Mouse (Mus musculus): Measurements from ENCODE around the gene Ndufa11.

The Ndufa11 gene

DNA sequence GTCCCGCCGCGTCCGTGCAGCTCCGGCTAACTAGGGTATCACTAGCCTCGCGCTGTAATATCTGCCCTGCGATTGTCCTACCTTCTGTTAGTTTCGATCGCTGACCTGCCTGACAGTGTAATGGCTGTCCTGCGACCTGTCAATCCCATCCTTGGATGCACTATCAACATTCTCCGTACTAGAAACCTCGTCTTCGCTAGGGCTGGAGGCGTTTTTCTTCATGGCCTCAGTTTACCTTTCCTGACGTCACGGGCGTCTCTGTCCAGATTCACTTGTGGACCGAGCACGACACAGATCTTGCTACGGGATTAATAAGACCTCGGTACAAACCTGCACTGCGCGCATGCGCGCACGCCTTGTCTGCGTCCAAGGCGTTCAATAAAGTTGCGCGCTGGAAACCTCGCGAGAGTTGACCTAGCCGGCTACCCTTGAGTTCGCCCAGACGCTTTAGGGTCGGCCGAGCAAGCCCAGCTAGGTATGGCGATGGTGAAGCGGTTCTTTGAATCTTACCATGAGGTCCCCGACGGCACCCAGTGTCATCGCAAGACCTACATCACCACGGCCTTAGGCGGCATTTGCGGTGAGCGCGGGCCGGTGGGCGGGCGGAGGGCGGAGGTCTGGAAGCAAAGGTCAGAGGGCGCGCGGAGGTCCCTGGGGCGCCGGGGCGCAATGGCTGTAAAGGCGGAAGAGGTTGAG lies at the start of gene Ndufa11, which contains the start of gene Vmac:
TSS of gene Ndufa11 (plus strand) at position 405 of the 696 bp plus-strand sequence.
TSS of gene Vmac (minus strand) at position 660 of the 696 bp plus-strand sequence.
- DNase-seq (ENCODE audit: low spot score) = peak; percentile 98

DNA sequence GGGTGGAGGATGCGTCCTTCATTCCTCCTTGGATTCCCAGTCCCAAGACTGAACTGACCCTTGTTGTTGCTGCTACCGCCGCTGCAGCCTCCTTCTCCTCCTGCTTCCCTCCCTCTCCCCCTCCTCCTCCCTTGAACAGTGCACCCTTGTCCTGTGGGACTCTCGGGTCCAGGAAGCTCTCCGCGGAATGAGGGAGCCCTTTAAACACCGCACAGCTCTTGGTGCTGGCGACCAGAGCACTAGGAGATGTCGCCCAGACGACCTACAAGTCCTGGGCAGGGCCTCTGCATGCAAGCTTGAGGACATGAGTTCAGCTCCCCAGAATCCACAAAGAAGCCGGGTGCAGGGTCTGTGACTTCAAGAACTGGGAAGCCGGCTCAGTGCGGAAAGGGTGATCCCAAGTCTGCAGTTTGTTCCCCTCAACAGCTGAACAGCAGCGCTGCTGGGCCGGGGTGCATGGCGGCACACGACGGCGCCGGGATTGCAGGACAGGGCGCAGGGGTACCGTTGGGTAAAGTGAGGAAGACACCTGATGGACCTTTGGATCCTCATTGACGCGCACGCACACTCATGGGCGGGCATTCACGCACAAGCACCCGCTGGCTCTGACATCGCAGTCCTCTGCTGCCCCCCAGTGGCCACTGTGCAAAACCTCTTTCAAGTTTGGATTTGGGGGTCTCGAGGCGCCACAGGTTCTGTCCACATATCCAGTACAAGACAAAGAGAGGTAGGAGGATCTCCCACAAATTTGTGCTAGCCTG lies 49.0 kb upstream of the Ndufa11 start:
- peak; percentile 71 for DNase-seq (ENCODE audit: low spot score)

DNA sequence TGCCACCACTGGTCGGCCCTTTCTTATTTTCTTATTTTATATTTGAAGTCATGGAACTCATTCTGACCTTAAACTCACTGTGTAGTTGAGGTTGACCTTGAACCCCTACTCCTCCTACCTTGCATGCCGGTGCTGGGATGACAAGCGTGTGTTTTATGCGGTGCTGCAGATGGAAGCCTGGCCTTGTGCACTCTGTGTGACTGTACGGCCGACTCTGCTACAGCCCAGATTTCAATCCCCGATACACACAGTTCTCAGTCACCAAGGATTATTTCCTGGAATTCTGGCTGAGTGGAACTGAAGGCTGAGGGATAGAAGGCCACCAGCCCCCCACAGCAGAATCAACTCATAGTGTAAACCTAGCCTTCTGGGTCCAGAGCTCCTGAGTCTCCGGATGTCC lies 47.8 kb upstream of the Ndufa11 start:
- no peak for DNase-seq (ENCODE audit: low spot score)

DNA sequence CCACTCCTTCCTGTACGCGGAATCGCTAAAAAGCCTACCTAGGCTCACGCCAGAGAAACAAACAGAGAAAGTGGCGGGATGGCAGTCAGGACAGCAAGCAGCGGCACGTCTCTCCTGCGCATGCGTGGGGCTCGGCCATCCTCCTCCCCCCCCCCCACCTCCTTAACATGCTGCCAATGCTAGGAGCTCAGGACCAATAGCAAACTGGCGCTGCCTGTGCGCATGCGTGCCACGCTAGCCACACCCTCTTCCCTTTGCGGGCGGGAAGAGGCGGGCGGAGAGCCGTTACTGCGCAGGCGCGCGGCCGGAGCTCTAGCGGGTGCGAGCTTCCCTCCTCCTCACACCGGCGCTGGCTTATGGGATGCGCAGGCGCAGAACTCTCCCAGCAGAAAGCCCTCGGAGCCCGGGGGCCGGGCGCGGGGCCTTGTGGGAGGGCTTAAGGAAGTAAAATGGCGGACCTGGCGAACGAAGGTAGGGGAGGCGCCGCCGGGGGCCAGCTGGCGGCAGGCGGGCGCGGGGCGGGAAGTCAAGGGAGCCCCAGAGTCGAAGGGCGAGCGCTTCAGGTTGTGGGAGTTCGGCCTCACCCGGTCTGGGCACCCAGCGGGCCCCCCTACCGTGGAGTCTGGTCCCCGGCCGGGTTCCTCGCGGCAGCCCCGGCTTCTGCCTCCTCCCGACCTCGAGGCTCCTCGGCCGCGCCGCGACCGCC lies 44.5 kb upstream of the Ndufa11 start, which contains the start of gene Ranbp3:
TSS of gene Ranbp3 (plus strand) at position 354 of the 706 bp plus-strand sequence.
- DNase-seq (ENCODE audit: low spot score) = peak; percentile 99

GRCm38 (mm10) chr17:56673647-56674416 lies 43.7 kb upstream of the Ndufa11 start:
- DNase-seq (ENCODE audit: low spot score) = no peak

DNA sequence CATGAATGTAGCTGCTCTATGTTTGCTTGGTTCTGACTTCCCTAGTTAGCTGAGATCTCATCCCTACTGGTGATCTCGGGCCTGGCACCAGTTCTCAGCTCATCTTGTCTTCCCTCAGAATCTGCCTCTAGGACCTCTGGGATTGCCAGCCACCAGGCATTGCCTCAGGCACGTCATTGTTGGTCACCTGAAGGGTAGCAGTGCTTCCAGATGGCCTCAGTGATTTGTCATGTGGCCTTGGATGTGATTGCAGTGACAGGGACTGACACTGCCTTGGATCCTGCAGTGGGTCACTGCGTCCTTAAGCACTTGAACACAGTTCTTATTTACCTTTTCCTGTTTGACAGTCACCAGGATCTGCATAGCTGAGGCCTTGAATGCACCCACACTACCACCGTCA lies 35.8 kb upstream of the Ndufa11 start:
- DNase-seq (ENCODE audit: low spot score) = no peak

DNA sequence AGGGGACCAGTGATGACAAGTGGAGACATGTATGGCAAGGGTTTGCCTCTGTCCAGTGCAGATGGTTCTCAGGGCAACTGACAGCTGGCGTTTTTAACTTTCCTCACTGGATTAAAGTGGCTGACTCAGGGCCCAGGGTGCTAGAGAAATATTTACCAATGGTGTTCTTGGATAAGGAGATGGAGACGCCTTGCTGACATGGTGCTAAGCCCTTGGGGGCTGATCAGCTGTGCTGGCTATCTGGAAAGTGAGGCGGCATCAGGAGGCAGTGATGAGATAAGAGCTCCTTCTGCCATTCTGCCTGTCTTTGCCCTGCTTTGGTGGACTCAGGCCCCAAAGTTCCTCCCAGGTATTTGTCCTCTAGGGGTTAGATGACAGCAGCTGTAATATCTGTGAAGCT lies 34.7 kb upstream of the Ndufa11 start:
- DNase-seq (ENCODE audit: low spot score) = peak; percentile 45

GRCm38 (mm10) chr17:56683546-56684140 lies 33.9 kb upstream of the Ndufa11 start:
- no peak for DNase-seq (ENCODE audit: low spot score)

- no peak for DNase-seq (ENCODE audit: low spot score)
Measured at GRCm38 (mm10) chr17:56684649-56685048, 32.9 kb upstream of the Ndufa11 start.

GRCm38 (mm10) chr17:56686801-56687200 lies 30.8 kb upstream of the Ndufa11 start:
- no peak for DNase-seq (ENCODE audit: low spot score)

GRCm38 (mm10) chr17:56688045-56688444 lies 29.5 kb upstream of the Ndufa11 start:
- DNase-seq (ENCODE audit: low spot score) = peak; percentile 72

DNA sequence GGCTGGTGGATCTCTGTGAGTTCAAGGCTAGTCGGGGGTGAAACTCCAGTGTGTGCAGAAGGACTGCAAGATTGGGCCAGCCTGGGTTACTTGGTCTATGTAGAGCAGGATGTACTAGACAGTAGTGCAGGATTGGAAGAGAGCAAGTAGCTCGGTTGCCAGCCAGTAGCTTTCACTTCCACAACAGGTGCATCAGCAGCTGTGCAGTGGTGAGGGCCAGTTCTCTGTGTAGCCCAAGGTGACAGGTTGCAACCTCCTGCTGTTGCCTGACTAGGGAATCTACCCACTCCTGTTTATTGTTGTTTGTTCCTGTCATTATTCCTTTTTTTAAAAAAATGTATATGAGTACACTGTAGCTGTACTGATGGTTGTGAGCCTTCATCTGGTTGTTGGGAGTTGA lies 28.9 kb upstream of the Ndufa11 start:
- DNase-seq (ENCODE audit: low spot score) = no peak

DNA sequence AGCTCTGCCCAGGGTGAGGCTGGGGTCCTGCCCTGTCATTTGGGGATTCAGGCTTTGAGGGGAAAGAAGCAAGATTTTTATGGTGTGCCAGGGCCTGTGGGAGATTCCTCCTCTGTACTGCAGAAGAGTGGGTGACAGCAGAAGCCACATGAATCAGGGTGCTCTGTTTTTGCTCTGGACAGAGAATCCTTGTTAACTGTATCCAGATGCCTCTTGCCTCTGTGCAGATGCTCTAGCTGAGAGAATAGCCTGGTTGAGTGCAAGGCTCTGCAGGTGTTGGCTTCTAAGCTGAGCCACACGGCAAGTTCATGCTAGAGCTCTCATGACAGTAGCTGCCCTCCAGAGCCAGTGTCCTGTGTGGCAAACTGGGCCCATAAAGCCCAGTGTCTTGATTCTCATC lies 24.2 kb upstream of the Ndufa11 start:
- DNase-seq (ENCODE audit: low spot score) = no peak

GRCm38 (mm10) chr17:56693851-56694310 lies 23.7 kb upstream of the Ndufa11 start:
- no peak for DNase-seq (ENCODE audit: low spot score)

GRCm38 (mm10) chr17:56700451-56700850 lies 17.1 kb upstream of the Ndufa11 start:
- DNase-seq (ENCODE audit: low spot score) = no peak

DNA sequence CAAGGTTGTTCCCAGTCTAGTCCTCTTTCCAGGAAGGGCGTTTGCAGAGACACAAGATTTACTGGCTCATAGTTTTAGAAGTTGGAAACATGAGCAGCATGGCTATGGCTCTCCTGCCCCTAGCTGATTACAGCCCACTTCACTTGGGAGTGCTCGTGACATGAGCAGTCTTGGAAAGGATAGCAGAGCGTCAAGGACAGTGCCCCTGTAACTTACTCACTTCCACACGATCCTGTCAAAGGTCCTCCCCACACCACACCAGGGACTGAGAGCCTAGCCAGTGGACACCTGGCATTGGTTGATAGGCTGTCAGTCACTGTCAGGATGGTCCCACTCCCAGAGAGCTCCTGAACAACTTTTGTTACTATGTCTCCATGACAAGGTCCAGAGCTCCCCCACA lies 14.5 kb upstream of the Ndufa11 start:
- no peak for DNase-seq (ENCODE audit: low spot score)

- no peak for DNase-seq (ENCODE audit: low spot score)
Measured at GRCm38 (mm10) chr17:56706515-56706914, 11.1 kb upstream of the Ndufa11 start.

GRCm38 (mm10) chr17:56708692-56709091 lies 8.9 kb upstream of the Ndufa11 start:
- DNase-seq (ENCODE audit: low spot score) = no peak

- DNase-seq (ENCODE audit: low spot score) = no peak
Measured at GRCm38 (mm10) chr17:56709708-56710107, 7.9 kb upstream of the Ndufa11 start.

DNA sequence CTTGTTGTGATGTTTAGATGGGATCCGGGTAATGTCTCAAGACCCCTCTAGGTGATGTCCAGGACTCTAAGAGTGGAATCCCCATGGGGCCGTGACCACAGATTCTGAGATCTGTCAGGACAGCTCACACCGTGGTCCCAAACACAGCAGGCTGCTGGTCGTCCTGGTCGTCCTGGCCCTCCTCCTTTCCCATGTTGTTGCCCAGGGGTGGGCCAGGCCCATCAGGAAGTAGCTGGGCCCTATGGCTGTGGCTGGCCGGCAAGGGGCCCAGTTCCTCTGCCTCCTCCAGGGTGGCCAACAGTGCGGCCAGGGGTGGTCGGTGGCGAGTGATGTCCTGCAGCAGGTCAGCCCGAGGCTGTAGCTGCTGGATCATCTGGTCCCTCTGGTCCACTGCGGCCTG lies 2.2 kb upstream of the Ndufa11 start:
- DNase-seq (ENCODE audit: low spot score) = no peak

- DNase-seq (ENCODE audit: low spot score) = no peak
Measured at GRCm38 (mm10) chr17:56715914-56716654, 1.5 kb upstream of the Ndufa11 start.
